Mouse (Mus musculus): ENCODE data around the gene Utrn.

Gene Utrn

DNA sequence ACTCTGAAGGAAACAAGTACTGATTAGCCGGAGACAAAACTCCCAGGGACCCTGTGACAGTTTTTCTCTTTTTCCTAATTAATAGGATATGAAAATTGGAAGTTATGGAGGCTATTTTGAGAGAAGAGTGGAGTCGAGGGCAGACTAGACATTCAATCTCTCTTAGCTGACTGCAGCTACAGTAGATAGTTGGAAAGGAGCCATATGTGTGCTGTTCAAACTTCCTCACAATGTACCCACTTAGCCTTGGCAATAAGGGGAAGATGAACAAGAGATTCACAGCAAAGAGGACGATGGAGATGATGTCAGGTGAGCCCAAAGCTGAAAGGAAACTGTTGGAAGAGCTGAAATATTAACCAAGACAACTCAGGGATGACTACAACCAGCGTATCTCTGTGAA is 304.7 kb downstream of the Utrn start:
- in situ Hi-C loops (cut with MboI; ENCODE audit: unreplicated experiment in 2 of 2), result no loop called here

- in situ Hi-C loops (cut with MboI; ENCODE audit: unreplicated experiment in 2 of 2), result no loop called here
Observed at GRCm38 (mm10) chr10:12558810-12559209, 310.4 kb downstream of the Utrn start.

DNA sequence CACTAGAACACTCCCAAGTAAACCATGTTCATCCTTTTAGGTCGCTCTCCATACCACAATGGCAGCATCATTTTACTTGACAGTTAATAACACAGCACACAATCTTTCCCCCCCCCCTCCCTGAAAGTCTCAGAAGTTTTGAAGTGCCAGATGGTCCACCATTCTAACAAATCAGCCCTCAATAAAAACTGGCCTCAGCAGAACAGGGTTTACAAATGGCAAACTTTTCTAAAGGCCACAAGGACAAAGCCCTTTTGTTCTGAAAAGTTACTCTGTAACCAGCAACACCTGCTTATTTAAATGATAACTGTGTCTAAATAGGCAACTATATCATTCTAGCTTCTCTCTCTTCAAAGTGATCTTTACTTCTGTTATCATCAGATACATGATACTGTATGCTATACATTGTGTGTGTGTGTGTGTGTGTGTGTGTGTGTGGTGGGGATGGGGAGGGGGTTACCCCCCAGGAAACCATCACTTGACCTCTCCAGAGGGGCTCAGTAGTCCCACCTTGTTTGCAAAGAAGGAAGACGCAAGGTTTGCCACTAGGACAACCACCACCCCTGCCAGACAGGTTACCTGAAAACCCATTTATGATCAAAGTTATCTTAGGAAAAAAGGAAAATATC is 315.0 kb downstream of the Utrn start:
- in situ Hi-C loops (cut with MboI; ENCODE audit: unreplicated experiment in 2 of 2), result no loop called here

DNA sequence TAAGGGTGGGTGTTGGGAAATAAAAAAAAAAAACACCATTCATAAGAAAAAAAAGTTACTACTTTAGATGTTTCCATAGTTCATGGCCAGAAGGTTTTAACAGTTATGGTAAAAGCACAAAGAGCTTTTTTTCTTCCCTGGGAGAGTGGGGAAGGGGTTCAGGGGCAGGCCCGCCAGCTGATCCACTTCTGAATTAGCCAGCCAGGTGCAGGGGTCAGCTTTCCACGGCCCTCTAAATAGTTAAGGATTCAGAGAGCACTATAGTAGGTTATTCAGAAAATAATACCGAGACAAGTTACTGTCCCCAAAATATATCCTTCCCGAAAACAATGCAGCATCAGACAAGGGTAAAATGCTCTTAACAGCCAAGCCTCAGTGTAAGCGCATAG is 316.3 kb downstream of the Utrn start:
- in situ Hi-C loops (cut with MboI; ENCODE audit: unreplicated experiment in 2 of 2), result no loop called here

- in situ Hi-C loops (cut with MboI; ENCODE audit: unreplicated experiment in 2 of 2), result no loop called here
Observed at GRCm38 (mm10) chr10:12552196-12552889, 316.8 kb downstream of the Utrn start.

GRCm38 (mm10) chr10:12551735-12552134 is 317.4 kb downstream of the Utrn start:
- in situ Hi-C loops (cut with MboI; ENCODE audit: unreplicated experiment in 2 of 2), result no loop called here

DNA sequence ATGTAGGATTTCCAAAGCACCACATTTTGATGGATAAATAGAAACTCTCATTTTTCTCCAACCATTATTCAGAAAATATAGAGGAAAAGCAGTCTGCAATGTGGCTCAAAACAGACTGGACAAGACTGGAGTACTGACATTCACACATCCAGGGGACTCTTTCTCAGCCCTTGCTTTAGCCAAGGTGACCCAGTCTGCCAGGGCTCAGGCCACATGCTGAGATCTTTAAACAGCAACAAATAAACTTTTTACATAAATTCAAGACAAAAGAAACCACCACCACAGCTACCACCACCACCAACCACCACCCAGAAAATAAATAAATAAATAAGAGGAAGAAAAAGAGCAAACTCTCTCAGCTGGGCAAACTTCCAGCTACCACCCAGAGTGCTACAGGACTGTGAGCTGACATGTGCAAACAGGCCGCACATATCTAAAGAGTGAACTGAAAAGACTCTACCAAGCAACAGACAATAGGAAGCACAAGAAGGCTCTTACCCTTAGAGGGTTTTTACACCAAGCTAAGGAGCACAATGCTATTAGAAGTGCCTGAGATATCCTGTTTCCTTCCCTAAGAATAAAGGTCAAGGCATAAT is 319.1 kb downstream of the Utrn start:
- in situ Hi-C loops (cut with MboI; ENCODE audit: unreplicated experiment in 2 of 2), result no loop called here

DNA sequence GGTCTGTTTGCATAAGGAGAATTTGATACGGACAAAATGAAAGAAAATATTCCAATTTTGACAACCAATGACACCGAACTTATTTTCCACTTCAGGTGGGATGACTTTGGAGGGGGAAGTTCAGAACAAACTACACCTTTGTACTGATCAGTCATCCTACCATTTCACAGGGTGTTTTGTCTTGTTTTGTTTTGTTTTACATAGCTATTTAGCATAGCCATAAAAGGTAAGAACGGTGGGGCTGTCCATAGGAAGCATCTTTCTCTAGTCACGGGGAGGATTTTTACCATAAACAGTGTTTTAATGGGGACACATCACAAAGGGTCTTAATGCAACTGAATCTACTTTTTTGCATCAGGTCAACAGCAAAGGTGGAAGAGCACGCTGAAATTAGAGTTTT is 319.9 kb downstream of the Utrn start:
- in situ Hi-C loops (cut with MboI; ENCODE audit: unreplicated experiment in 2 of 2), result no loop called here

DNA sequence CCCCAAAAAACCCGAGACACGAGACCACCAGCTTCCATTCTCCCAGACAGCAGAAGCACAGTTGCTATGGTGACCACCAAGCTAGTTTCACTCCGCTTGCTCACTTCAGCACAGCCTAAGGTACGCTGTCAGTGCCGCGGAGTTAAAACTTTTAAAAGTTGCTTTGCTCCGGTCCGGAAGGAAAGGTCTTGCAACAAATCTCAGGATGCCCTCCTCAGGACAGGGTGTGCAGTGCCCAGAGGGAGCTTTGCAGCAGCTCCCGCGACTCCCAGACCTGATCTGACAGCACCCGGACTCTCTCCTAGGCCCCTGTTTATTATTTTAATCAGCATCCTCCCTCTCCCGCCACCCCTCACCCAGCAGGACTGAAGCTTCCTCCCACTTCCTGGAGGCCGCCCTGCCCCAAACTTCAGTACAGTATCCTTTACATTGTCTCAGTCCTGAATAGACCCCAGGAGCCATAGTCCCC is 320.5 kb downstream of the Utrn start:
- in situ Hi-C loops (cut with MboI; ENCODE audit: unreplicated experiment in 2 of 2), result no loop called here

- in situ Hi-C loops (cut with MboI; ENCODE audit: unreplicated experiment in 2 of 2), result no loop called here
Observed at GRCm38 (mm10) chr10:12547037-12547625, 322.0 kb downstream of the Utrn start.

- in situ Hi-C loops (cut with MboI; ENCODE audit: unreplicated experiment in 2 of 2), result no loop called here
Observed at GRCm38 (mm10) chr10:12545440-12545839, 323.7 kb downstream of the Utrn start.

GRCm38 (mm10) chr10:12541757-12542156 is 327.4 kb downstream of the Utrn start:
- in situ Hi-C loops (cut with MboI; ENCODE audit: unreplicated experiment in 2 of 2), result no loop called here

DNA sequence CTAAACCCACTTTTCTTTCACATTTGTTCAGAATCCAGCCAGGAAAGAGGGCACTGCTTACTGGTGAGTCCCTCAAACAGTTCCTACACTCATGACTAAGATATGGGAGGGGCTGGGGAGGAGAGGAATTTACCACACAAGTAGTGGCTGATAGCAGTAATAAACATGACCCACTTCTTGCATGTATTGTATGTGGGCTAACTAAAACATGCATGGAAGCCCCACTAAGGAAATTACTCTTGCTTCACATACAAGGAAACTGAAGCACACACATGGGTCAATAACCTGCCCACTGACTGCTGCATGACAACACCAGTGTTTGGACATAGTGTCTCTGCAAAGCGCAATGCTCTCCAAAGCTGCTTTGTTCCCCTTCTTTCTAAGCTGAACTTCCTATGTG is 333.9 kb downstream of the Utrn start:
- in situ Hi-C loops (cut with MboI; ENCODE audit: unreplicated experiment in 2 of 2), result no loop called here

DNA sequence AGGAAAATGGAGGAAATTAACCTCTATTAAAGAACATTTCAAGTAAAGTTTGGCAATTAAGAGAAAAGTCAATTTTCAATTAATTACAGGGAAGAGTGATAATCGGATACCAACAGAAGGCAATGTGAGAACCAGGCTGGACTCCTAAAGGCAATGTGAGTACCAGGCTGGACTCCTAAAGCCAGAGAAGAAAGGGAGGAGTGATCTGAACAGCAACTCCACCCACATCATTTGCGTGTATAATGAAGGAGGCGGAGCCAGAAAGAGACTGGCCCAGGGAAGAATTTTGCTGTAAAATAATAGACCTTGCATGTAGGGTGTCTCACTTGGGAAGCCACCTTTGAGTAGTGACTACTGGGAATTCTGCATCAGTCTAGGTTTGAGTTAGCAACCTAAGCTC is 334.4 kb downstream of the Utrn start:
- in situ Hi-C loops (cut with MboI; ENCODE audit: unreplicated experiment in 2 of 2), result no loop called here

GRCm38 (mm10) chr10:12534301-12534700 is 334.9 kb downstream of the Utrn start:
- in situ Hi-C loops (cut with MboI; ENCODE audit: unreplicated experiment in 2 of 2), result no loop called here

DNA sequence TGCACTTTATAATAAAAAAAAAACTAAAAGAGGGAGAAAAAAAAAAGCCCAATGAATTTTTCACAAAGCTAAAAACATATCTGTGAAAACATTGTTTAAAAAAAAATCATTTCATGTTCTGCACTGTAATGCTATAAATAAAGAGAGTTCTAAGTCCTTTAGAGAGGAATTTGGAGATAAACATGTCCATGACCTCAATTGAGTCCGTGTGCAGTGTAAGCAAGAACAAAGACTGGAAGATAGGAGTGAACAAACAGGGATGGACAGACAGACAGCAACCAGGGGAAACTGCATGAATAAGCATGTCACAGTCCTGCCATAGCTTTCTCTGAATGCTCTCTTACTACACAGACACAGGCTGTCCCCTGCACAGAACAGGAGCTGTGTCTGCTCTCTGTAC is 347.1 kb downstream of the Utrn start:
- in situ Hi-C loops (cut with MboI; ENCODE audit: unreplicated experiment in 2 of 2), result no loop called here

DNA sequence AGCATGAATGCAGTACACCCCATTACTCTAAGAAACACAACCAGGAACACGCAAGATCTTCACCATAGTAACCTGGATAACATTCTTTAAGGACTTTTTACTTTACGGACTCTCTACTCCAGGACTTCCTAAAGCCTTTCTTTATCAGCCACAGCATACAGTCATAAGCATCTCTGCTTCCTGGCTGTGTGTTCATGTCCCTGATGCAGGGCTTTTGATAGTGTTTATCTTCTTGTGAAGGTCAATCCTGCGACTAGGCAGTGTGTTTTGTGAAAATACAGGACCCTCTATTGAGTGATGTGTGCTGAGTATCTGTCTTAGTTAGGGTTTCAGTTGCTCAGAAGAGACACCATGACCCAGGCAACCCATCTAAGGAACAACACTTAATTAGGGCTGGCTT is 351.0 kb downstream of the Utrn start:
- in situ Hi-C loops (cut with MboI; ENCODE audit: unreplicated experiment in 2 of 2), result no loop called here

DNA sequence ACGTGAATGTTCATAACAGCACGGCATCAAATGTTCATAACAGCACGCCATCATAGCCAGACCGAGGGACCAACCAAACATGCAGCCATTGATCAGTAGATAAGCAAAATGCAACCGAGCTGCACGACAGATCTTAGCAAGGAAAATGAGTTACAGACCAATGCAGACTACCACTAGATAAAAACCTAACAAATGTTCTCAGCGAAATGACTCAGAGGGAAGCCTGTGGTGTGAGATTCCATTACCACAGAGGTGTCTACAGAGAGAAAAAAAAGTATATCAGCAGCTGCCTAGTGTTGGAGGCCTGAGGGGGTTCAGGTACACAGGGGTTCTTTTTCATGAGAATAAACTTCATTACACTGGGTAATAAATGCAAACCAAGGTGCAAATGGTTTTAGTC is 363.6 kb downstream of the Utrn start:
- in situ Hi-C loops (cut with MboI; ENCODE audit: unreplicated experiment in 2 of 2), result no loop called here

DNA sequence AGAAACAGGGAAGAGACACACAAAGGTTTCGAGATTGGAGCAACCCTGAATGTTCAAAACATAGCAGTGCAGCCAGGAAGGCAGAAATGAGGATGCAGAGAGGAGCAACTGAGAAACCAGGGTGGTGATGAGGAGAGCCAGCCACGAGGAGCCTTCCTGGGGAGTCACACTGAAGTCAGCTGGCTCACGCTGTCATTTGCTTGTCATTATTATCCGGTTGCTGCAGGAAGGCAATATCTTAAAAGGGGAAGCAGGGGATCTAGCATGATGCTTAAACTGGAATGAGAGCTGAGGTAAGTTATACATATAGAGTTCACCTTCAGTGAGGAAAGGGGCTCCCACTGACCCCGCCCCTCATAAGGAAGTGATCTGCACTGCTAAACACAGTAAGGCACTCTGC is 368.7 kb downstream of the Utrn start:
- in situ Hi-C loops (cut with MboI; ENCODE audit: unreplicated experiment in 2 of 2), result no loop called here

DNA sequence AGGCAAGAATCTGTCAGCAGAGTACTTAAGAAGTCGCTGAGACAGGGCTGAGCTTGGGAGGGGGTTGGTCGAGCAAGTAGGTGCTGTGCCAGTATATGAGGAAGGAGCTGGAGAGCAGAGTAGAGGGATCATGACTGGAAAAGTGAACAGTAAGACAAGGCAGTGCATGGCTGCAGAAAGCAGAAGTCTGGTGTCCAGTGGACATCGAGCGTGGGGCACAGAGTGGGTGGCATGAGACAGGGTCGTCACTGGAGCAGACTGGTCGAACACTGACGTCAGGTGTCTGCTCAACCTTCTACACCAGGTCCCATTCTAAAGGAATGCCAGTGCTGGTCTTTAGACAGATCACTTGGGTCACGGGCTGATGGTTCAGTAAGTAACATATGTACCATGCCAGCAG is 371.6 kb downstream of the Utrn start:
- in situ Hi-C loops (cut with MboI; ENCODE audit: unreplicated experiment in 2 of 2), result no loop called here

- in situ Hi-C loops (cut with MboI; ENCODE audit: unreplicated experiment in 2 of 2), result no loop called here
Observed at GRCm38 (mm10) chr10:12489551-12490177, 379.5 kb downstream of the Utrn start.

All from v-Abl transformed pro-B cells (cell line).